Mouse (Mus musculus) testis, postnatal 14 days (tissue): ENCODE results near the gene Pdzd2.

Experiments
- DNase-seq: peaks from one replicate; pipeline ENCODE4 v3.0.0; 2021; ENCODE audit warnings: low spot score

Pdzd2 gene

GRCm38 (mm10) chr15:12732613-12733012 is 7.1 kb downstream of the Pdzd2 start:
- DNase-seq = no peak

DNA sequence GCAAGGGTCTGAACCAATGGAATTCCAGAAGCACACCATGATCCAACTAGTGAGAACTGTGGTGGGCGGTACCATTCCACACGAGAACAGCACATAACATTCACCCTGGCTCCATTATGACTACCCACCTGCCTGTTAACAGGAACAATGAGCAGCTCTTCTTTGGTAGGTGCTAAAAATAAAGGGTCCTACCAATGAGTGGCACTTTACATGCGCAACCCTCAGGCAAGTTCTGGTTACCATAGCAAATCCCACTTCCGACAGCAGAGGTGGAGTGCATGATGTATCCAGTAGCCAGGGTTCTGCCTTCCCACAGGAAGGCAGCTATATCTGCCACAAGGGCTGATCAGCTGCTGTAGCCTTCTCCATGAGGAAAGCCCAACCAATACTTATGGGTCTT is 11.3 kb downstream of the Pdzd2 start:
- no peak for DNase-seq

- DNase-seq = no peak
Measured at GRCm38 (mm10) chr15:12725256-12725655, 14.5 kb downstream of the Pdzd2 start.

DNA sequence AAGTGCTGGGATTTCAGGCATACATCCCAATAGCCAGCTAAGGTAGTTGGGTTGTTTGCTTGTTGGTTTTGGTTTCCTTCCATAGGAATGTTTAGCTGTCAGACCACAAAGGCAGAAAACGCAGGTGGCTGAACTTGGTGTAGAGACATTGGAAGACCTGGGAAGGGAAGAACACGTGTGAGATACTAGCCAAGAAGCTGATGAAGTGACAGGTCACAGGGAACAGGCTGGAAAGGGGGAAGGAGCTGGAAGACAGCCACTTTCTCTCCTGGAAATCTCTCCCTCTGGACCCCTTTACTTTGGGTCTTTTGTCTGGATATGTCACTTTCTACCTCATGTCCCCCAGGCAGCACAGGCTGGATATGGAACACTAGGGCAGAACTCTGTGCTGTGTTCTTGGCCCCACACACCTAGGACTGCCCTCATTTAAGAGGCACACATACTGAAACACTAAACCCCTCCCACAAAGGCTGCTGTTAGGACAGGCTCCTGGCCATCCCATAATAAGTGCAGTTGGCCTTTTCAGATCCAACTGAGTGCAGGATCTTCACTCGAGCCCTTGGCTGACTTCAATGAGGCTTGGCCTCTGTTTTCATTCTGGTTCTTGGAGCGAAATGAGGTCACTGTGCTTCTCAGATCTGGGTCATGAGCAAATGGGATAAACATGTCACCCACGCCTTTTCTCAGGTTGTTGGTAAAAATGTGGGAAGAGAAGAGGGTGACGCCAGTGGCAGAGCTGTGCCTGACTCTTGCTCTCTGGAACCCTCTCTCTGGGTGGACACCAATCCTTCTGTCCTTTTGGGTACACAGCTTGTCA is 17.8 kb downstream of the Pdzd2 start:
- no peak for DNase-seq

- no peak for DNase-seq
Measured at GRCm38 (mm10) chr15:12718819-12719218, 20.9 kb downstream of the Pdzd2 start.

DNA sequence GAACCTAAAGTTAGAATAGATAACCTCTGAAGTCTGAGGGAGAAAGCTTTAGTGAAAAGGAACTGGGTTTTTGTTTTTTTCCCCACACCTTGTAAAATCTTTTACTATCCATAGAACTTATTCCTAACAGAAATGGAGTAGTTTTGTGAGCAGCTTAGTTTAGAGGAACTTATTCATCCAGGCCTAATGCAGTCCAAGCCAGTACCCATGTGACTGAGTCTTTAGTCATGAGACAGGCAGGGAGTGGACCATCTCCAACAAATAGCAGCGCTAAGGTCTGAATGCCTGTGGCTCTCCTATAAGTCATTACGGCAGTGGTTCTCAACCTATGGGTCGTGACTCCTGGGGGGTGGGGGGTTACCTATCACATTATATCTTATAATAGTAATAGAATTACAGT is 22.3 kb downstream of the Pdzd2 start:
- DNase-seq = no peak

DNA sequence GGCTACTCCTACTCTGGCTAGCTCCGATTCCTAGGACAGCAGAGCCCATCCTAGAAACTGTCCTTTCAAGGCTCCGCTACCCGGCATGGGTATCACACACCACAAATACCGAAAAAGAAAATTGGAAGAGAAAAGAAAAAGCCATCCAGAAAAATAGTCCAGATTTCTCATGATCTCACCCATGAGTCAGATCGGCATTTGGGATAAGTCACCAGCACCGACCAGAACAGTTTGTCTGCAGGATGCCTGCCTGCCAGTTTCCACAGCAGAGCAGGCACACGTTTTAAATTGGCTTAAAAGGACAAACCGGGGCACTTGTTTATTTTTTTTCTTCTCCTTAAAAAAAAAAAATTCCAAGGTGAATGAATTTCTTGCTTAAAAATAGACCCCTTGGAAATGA is 22.8 kb downstream of the Pdzd2 start:
- DNase-seq = no peak

- DNase-seq = no peak
Measured at GRCm38 (mm10) chr15:12714322-12714721, 25.4 kb downstream of the Pdzd2 start.

GRCm38 (mm10) chr15:12713216-12713615 is 26.5 kb downstream of the Pdzd2 start:
- no peak for DNase-seq

- no peak for DNase-seq
Measured at GRCm38 (mm10) chr15:12710036-12710435, 29.7 kb downstream of the Pdzd2 start.

GRCm38 (mm10) chr15:12708297-12708696 is 31.4 kb downstream of the Pdzd2 start:
- no peak for DNase-seq

DNA sequence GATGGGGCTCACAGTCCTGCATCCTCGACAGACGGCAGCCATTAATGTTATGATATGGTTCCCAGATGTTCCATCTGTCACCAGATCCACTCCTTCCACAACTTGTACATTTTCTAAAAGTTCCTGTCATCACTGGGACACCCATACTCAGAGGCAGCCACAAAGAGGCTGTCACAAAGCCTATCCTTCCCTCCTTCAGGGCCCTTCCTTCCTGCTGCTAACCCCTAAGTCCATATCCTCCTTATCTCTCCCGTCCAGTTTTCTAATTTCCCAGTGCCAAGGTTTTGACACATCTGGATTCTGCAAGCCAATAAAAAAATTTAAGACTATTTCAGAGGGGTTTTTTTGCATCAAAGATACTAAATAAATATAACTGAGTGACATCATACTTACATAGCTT is 32.8 kb downstream of the Pdzd2 start:
- no peak for DNase-seq

DNA sequence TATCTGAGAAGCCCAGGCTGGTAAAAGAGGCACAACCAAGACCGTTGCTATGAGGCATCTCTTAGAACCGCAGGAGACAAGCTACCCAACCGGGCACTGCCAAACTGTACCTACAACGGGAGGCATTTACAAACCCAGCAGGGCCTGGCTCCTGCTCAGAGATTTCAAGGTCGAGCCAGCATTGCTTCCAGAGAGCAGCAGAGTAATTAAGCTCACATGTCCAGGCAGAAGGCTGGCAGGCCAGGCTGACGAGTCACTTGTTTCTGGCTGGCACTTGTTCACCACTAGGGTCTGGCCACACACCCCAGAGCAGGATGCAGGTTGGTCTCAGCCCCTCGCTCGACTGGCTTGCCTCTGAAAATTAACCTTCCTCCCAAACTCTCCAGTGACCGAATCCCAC is 39.4 kb downstream of the Pdzd2 start:
- DNase-seq = peak; percentile 9

GRCm38 (mm10) chr15:12697741-12698140 is 42.0 kb downstream of the Pdzd2 start:
- DNase-seq = no peak

DNA sequence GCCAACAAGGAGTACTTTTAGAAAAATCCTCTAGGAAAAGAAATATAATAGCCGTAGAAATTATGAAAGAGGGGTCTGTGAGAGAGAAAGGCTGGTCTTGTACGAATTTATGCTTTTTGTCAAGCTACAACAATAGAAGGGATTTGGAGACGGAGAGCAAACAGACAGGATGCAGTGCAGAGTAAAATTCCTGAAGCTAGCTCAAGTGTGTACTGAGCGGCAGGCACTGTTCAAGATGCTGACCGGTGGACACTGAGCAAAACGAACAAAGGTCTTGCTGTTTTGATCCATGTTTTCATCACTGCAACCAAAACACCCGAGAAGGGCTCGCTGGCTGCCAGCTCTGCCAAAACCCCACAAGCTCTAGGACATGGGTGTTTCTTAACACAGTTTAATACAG is 42.8 kb downstream of the Pdzd2 start:
- no peak for DNase-seq

GRCm38 (mm10) chr15:12689716-12690381 is 49.9 kb downstream of the Pdzd2 start:
- DNase-seq = no peak

DNA sequence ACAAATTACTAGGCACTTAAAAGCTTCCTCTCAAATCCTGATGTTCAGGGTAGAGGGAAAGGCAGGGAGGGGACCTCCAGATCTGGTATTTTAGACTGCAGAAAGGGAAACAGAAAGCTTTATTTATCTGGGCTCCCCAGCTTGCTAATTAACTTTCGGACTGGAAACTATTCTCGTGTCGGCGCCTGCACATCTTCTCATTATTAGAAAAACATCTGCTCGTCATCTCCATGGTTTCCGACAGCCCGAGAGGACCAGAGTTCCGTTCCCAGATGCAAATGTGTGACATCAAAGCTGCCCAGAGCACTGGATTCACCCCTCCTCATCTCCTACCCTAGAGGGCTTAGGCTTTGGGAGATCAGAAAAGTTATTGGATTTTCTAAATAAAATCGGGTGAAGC is 57.2 kb downstream of the Pdzd2 start:
- DNase-seq = no peak

GRCm38 (mm10) chr15:12681891-12682290 is 57.8 kb downstream of the Pdzd2 start:
- no peak for DNase-seq

DNA sequence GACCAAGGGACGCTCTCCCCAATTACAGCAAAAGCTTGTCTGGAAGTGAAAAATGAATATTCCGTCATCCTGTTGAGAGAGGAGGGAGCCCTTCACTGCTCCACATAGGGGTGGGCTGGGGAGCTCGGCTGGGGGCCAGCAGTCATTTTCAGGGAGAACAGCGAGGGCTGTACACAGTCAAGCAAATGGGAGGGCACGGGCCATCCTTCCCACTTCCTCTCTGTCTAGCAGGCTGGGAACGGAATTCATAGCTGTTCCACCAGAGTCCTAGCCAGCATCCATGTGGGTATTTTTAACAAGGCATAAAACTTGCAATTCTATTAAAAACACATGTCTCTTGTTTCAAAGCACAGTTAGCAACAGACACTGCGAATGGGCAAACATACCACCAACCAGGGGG is 59.0 kb downstream of the Pdzd2 start:
- DNase-seq = peak; percentile 12

GRCm38 (mm10) chr15:12679996-12680395 is 59.7 kb downstream of the Pdzd2 start:
- DNase-seq = no peak

DNA sequence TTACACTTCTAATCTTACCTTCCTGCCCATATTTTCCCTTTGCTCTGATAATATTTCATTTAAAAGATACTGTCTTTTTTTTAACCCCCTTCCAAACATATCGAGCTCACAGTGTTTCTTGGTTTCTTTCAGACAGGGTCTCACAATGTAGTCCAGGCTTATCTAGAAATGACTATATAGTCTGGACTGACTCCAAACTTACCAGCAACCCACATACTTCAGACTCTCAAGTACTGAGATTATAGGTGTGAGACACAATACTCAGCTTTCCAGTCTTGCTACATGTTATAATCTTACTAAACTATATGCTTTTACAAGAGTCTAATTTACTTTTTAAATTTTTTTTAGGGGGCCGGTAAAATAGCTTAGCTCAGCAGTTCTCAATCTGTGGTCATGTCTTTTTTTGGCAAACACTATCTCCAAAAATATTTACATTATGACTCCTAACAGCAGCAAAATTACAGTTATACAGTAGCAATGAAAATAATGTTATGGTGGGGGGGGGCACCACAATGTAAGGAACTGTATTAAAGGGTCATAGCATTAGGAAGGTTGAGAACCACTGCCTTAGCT is 61.1 kb downstream of the Pdzd2 start:
- no peak for DNase-seq

DNA sequence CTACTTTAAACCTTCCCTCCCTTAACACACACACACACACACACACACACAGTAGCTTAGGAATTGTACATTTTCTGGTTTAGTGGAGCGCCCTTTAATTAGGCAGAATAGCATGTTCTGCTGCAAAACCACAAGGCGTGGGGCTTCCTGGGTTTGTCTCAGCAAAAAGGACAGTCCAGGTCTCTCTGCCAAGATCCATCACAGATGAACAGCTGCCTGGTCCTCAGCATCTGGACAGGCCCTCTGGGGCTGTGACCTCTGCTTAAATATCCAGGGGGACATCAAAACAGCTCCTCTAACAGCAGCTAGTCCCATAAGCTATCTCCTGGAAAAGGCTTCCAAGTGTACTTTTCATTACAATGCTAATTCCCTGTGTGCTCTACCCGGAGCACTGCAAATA is 64.4 kb downstream of the Pdzd2 start:
- no peak for DNase-seq

DNA sequence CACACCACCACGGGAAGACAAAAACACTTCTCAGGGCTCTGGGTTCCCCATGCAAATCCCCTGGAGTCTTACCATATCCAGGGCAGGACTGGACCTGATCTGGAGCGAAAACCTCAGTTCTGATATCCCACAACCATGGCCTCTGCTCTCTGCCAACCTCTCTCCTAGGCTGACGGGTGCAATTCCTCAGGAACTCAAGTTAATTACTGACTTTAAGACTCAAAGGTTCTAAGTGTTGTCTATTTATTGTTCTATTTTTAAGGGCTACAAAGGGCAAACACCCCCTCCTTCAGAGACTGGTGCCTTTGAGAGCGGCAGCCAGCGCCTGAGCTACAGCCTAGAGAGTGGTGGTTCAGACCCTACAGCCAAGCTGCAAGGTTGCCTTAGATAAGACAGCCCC is 65.7 kb downstream of the Pdzd2 start:
- DNase-seq = no peak
